Mouse (Mus musculus) neural tube, embryonic 15.5 days (tissue): ENCODE measurements around the gene Eml1. TPM values are rescaled to one million over a fixed set of nuclear protein-coding genes. Genes with fewer than 3 reads are reported as not detected.

Source experiments
- ATAC-seq: fragments of 200-750 bp; cut with Nextera tagmentation; 2 replicates; pipeline ENCODE4 v1.8.0; 2017; ENCODE audit warnings: mild to moderate bottlenecking, moderate TSS enrichment, moderate library complexity; ENCODE audit not compliant: low FRiP score
- H3K27ac ChIP-seq: fragments of 300-500 bp; sonication (generic); replicated peaks from 2 replicates; pipeline ENCODE4 v1.5.1; 2015; ENCODE audit warnings: mild to moderate bottlenecking, inconsistent platforms
- H3K27me3 ChIP-seq: fragments of 300-500 bp; sonication (generic); replicated peaks from 2 replicates; pipeline ENCODE4 v1.6.1; 2015; ENCODE audit warnings: inconsistent platforms
- H3K36me3 ChIP-seq: fragments of 300-500 bp; sonication (generic); 2 replicates; pipeline ENCODE4 v1.6.1; 2015; ENCODE audit warnings: inconsistent platforms
- H3K4me1 ChIP-seq: fragments of 300-500 bp; sonication (generic); 2 replicates; pipeline ENCODE4 v1.6.1; 2015; ENCODE audit warnings: inconsistent platforms
- H3K4me2 ChIP-seq: fragments of 300-500 bp; sonication (generic); 2 replicates; pipeline ENCODE4 v1.6.1; 2015; ENCODE audit warnings: inconsistent platforms, mild to moderate bottlenecking, moderate library complexity
- H3K4me3 ChIP-seq: fragments of 300-500 bp; sonication (generic); replicated peaks from 2 replicates; pipeline ENCODE4 v1.5.1; 2015; ENCODE audit warnings: mild to moderate bottlenecking, inconsistent platforms
- H3K9ac ChIP-seq: fragments of 300-500 bp; sonication (generic); replicated peaks from 2 replicates; pipeline ENCODE4 v1.6.1; 2015; ENCODE audit warnings: mild to moderate bottlenecking, inconsistent platforms
- H3K9me3 ChIP-seq: fragments of 300-500 bp; sonication (generic); replicated peaks from 2 replicates; pipeline ENCODE4 v1.6.1; 2016; ENCODE audit warnings: inconsistent platforms
- WGBS: fragments of 180-500 bp; shearing (Covaris S2); methylation state at CpG from one replicate; pipeline ENCODE4 v1.1.7; 2015; ENCODE audit warnings: mixed read lengths; 5-methylcytosine and 5-hydroxymethylcytosine counted together
- polyA plus RNA-seq: library from polyadenylated mRNA; unstranded; fragments of >200 nt; fragmentation: Nextera tagmentation; extraction: Ambion mirVana; gene quantifications from 2 replicates; pipeline ENCODE4 v1.2.1, GENCODE M21; 2015

The Eml1 gene
- polyA plus RNA-seq, 1 experiment from 2014 or later: 69.0 TPM

DNA sequence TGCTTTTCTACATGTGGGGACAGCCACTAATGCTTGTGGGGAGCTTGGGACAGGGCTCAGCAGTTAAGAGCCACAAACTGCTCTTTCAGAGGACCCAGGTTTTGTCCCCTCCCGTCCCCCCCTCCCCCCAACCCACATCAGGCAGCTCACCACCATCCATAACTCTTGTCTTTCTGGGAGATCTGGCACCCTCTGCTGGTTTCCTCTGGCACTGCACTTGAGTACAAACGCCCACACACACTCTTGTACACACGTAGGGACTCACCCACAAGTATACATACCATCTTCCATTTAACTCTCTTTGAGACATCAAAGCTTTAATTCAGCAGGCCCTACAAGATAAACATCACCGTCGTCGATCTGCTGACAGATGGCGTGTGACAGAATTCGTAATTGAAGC is 158.5 kb downstream of the Eml1 start:
- Histone ChIP-seq H3K36me3 (peaks cover 15% of the 10 kb centered on the region), H3K27ac (no peak overlapping the region), H3K9me3 (no peaks in the 10 kb centered on the region), H3K27me3 (no peaks in the 10 kb centered on the region), H3K4me2 (no peak overlapping the region), H3K4me3 (no peak overlapping the region), H3K9ac (no peak overlapping the region), H3K4me1 (0 out of 2 replicates have a peak, but pooled peaks cover 7% of the 10 kb centered on the region)
- 54% methylated on average over 8 of the region's 8 CpGs for WGBS
- ATAC-seq: no peak

DNA sequence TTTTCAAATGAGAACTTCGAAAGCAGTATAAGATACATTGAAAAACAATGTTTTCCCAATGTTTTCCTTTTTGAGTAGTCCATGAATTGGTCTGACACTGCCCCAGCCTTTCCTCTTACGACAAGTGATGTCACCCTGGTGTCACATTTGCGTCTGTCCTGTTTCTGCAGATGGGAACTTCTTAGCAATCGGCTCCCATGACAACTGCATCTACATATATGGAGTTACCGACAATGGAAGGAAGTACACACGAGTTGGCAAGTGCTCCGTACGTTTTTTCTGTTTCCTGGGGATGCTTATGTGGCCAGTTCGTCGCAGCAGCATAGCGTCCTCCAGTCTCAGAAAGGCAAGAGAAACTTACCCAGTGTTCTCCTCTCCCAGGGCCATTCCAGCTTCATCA is 163.7 kb downstream of the Eml1 start:
- 92% methylated on average over 11 of the region's 11 CpGs for WGBS
- Histone ChIP-seq H3K4me2 (no peak overlapping the region), H3K9me3 (no peaks in the 10 kb centered on the region), H3K4me3 (no peak overlapping the region), H3K27me3 (no peaks in the 10 kb centered on the region), H3K4me1 (0 out of 2 replicates have a peak, but pooled peaks cover 7% of the 10 kb centered on the region), H3K27ac (no peak overlapping the region), H3K9ac (no peak overlapping the region), H3K36me3 (peaks cover 48% of the 10 kb centered on the region)
- ATAC-seq: no peak

DNA sequence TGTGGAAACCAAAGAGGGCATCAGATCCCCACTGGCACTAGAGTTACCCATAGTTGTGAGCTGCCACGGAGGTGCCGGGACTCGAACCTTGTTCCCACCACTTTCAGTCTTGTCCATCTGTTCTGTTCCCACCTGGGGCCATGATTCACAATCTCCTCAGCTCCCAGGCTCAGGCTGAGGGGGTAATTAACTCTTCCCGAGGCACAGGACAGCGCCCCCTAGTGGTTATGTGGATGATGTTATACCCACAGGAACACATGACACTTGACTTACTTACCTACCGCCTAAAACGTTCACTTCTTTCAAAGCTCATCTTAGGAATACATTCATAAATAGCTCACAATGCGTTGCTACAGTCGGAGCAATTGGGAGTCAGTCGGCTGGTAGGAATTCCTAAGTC is 165.7 kb downstream of the Eml1 start:
- H3K4me2 ChIP-seq: no peak overlapping the region
- no peak overlapping the region for H3K4me3 ChIP-seq
- H3K27me3 ChIP-seq: no peaks in the 10 kb centered on the region
- H3K9me3 ChIP-seq: no peaks in the 10 kb centered on the region
- peaks cover 48% of the 10 kb centered on the region for H3K36me3 ChIP-seq
- H3K9ac ChIP-seq: no peak overlapping the region
- H3K27ac ChIP-seq: no peak overlapping the region
- ATAC-seq: no peak
- 75% methylated on average over 10 of the region's 10 CpGs for WGBS
- H3K4me1 ChIP-seq: 0 out of 2 replicates have a peak, but pooled peaks cover 7% of the 10 kb centered on the region

DNA sequence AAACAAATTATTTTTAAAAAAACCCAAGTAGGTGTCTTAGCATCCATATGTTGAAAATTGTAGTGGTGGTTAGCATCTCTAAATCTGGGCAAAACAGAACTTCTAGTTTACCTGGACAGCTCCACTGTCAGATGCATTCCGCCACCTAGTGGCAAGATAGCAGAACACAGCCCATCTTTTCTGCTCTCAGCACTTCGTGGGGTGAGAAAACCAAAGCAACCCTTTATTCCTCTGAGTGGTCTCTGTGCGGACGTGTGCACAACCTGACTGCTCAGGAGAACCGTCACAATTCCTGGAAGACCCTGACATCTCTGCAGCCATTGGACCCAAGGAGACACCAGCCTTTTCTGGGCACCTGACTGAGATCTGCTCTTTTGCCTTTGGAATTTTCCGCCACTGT is 170.3 kb downstream of the Eml1 start:
- no peak overlapping the region for H3K4me3 ChIP-seq
- H3K9me3 ChIP-seq: no peaks in the 10 kb centered on the region
- 33% methylated on average over 6 of the region's 6 CpGs for WGBS
- peaks cover 30% of the 10 kb centered on the region for H3K36me3 ChIP-seq
- no peaks in the 10 kb centered on the region for H3K4me1 ChIP-seq
- no peak overlapping the region for H3K4me2 ChIP-seq
- H3K27ac ChIP-seq: no peak overlapping the region
- ATAC-seq: peak; percentile 41; the same call in 1 of the 2 replicates
- no peak overlapping the region for H3K9ac ChIP-seq
- H3K27me3 ChIP-seq: no peaks in the 10 kb centered on the region

DNA sequence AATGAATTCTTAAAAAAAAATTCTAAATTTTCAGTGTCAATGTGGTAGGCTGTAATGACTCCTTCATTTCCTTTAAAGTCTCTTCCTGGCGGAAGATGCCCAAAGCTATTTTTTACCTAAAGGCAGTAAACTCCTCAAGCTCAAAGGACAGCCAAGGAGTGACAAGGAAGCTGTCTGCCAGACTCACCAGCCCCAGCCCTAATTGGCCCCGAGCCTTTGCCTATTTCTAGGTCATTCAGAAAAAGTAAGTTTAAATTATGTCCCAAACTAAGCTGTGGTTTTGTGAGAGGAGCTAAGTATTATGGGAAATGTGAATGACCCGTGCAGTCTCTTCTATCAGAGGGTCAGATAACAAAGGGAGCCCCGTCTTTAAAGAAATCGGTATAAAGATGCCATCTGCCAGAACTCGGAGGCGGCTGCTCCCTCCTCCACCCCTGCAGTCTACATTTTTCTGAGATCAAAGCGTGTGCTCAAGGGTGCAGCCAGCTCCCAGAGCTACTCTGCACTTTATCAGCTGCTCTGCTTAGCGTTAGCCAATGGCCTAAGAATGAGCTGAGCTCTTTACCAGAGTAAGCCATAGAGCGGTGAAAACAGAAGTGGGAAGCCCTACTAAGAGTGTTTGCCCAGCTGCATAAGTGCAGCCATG is 175.9 kb downstream of the Eml1 start:
- Histone ChIP-seq H3K4me2 (no peak overlapping the region), H3K27ac (no peak overlapping the region; the same call in 1 of the 2 replicates), H3K27me3 (no peaks in the 10 kb centered on the region), H3K4me1 (peaks cover 6% of the 10 kb centered on the region), H3K36me3 (no peaks in the 10 kb centered on the region), H3K9ac (no peak overlapping the region), H3K9me3 (no peaks in the 10 kb centered on the region), H3K4me3 (no peak overlapping the region)
- no peak for ATAC-seq
- WGBS: 8% methylated on average over 10 of the region's 10 CpGs

DNA sequence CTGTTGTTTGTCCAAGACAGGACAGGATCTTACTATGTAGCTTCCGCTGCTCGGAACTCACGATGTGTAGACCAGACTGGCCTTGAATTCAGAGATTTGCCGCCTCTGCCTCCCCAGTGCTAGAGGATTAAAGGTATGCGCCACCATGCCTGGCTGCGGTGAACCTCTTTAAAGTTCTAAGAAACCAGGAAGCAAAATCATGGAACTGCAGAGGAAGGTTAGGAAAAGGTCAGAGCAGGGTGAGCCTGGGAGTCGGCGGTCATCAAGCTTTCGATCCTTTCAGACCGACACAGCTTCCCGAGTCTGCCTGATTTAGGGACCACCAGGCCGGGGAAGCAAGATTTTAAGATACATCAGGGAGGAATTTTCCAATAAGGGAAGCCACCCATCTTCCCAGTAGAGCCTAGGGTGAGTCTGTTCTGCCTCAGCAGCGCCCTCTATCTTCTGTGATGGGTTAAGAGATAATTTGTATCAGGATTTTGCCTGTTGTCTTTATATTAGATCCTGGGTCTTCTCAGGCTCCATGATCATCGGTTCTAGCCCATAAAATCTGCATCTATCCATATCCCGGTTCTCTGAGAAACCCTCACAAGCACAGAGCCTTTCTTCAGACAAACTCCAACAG is 176.6 kb downstream of the Eml1 start:
- Histone ChIP-seq H3K36me3 (no peaks in the 10 kb centered on the region), H3K4me3 (no peak overlapping the region), H3K4me2 (no peak overlapping the region), H3K4me1 (peaks cover 6% of the 10 kb centered on the region), H3K27me3 (no peaks in the 10 kb centered on the region), H3K9me3 (no peaks in the 10 kb centered on the region), H3K27ac (no peak overlapping the region; the same call in 1 of the 2 replicates), H3K9ac (no peak overlapping the region)
- ATAC-seq: no peak
- 59% methylated on average over 15 of the region's 15 CpGs for WGBS

DNA sequence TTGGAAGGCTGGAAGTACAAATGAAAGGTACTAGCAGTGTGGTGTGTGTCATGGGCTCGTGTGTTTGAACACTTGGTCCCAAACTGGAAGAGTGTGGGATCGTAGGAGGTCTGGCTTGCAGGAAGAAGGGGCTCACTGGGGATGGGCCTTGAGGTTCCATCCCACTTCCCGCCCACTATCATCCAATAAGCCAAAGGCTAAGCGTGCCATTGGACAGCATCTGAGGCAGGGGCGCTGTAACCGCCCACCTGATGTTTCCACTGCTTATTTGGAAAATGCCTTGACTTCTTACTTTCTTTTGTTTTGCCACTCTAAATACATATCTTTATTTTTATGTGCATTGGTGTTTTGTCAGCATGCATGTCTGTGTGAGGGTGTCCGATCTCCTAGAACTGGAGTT is 181.0 kb downstream of the Eml1 start:
- Histone ChIP-seq H3K4me3 (no peak overlapping the region), H3K9ac (no peak overlapping the region), H3K36me3 (no peaks in the 10 kb centered on the region), H3K4me2 (no peak overlapping the region), H3K9me3 (no peaks in the 10 kb centered on the region), H3K27ac (no peak overlapping the region), H3K4me1 (peaks cover 19% of the 10 kb centered on the region), H3K27me3 (no peaks in the 10 kb centered on the region)
- 85% methylated on average over 7 of the region's 7 CpGs for WGBS
- no peak for ATAC-seq

DNA sequence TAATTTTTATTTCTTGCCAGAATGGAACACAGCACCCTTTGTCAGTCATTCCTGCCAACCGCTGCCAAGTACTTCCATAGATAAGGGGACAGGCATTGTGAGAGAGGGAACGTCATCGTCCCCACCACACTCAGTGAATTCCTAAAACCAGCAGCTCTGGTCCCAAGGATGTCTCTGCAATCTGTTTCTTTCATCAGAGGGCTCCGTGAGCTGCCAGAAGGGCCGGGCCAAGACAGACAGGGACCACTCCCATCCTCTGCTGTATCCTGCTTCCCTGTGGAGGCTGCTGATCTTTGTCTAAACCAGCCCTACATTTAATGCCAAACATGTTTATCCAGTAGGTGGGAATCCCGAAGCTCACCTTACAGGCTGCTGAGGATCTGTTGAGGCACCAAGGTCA is 182.3 kb downstream of the Eml1 start:
- Histone ChIP-seq H3K9me3 (no peaks in the 10 kb centered on the region), H3K4me3 (no peak overlapping the region), H3K9ac (no peak overlapping the region), H3K27ac (no peak overlapping the region; the same call in 1 of the 2 replicates), H3K4me1 (peaks cover 29% of the 10 kb centered on the region), H3K36me3 (no peaks in the 10 kb centered on the region), H3K4me2 (no peak overlapping the region), H3K27me3 (no peaks in the 10 kb centered on the region)
- no peak for ATAC-seq
- WGBS: 55% methylated on average over 6 of the region's 6 CpGs

DNA sequence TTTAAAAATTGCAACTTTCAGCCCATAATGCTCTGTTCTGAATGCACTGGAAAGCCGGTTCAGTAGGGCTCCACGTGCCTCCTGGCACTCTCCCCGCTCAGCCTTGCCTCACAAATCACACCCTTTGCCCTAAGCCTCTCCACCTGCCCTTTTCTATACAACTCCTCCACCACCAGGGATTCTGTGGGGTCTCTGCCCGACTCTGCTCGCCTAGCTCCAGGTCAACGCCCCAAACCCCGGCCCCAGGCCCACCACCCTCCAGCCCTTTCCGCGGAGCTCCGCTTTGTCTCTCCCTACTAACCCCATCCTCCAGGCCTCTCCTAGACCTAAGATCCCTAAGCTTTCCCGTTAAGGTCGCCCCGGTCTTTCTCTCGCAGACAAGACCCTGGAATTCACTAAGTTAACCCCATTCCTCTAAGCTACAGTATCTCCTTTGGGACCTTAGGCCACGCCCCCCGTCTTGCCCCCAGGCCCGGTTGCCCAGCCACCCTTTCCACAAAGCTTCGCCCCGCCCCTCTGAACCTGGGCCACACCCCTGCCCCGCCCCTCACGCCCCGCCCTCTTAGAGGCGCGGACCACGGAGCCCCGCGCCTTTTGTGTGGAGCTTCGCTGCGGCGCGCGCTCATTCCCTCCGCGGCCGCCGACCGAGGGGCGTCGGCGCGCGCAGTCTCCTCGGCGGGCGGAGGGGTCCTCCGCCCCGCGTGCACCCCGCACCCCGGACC is 183.5 kb downstream of the Eml1 start, which contains the start of gene Evl:
Gene Evl (plus strand): TSS at position 601 of the 722 bp plus-strand sequence.
- 1% methylated on average over 49 of the region's 50 CpGs for WGBS
- Histone ChIP-seq H3K27ac (peak within 1 kb of the TSS; percentile 94), H3K4me1 (peaks cover 41% of the 10 kb centered on the region), H3K36me3 (no peaks in the 10 kb centered on the region), H3K9ac (peak within 1 kb of the TSS; percentile 99), H3K9me3 (no peaks in the 10 kb centered on the region), H3K4me2 (peak within 1 kb of the TSS; percentile 85), H3K4me3 (peak within 1 kb of the TSS; percentile 81), H3K27me3 (no peaks in the 10 kb centered on the region)
- peak; percentile 91 for ATAC-seq

DNA sequence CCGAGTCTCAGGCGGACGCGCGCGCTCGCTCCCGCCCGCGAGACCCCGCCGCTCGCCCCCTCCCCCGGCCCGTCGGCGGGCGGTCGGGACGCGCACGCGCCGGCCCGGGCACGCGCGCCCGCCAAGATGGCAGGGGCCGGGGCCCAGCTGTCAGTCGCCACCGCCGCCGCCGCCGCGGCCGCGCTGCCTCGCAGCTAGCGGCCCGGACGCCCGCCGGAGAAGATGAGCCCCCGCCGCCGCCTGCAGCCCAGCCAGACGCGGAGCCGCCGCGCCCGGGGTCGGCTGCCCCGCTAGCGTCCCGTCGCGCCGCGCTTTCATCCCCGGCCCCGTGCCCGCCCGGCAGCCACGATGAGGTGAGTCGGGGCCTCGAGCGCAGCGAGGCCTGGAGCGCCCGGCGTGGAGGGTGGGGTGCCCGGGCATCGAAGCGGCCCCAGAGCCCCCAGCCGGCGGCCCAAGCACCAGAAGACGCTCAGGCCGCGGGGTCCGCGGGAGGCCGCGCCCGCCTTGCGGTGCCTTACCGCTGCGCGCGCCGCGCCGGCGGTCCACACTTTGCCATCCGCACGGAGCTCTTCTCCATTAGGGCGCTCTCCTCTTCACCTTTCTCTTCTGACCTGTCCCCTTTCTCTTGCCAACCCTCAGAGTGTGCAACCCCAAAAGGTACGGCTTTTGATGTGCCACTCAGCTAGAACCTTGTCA is 184.3 kb downstream of the Eml1 start:
- H3K36me3 ChIP-seq: no peaks in the 10 kb centered on the region
- H3K4me2 ChIP-seq: peak overlapping the region; percentile 85
- peak overlapping the region; percentile 94 for H3K27ac ChIP-seq
- no peaks in the 10 kb centered on the region for H3K9me3 ChIP-seq
- WGBS: under 1% methylated on average over 78 of the region's 100 CpGs
- peaks cover 46% of the 10 kb centered on the region for H3K4me1 ChIP-seq
- H3K4me3 ChIP-seq: peak overlapping the region; percentile 81
- peak; percentile 48 for ATAC-seq
- H3K27me3 ChIP-seq: no peaks in the 10 kb centered on the region
- peak overlapping the region; percentile 99 for H3K9ac ChIP-seq

DNA sequence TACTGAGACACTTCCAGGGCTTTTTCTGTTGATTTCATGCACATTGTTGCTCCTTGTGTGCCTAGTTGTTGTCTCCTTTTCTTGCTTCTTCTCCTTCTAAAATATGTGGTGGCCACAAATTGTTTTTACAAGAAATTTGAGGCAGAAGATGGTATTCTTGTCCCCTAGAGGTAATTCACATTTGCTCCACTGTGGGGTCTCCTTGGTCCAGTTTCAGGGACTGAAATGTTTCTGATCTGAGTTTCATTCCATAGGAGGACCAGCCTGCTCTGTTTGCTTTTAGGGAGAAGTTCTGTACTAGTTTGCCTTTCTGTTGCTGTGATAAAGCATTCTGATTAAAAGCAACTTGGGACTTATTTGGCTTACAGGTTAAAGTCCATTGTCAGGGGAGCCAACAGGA is 187.4 kb downstream of the Eml1 start:
- Histone ChIP-seq H3K27me3 (no peaks in the 10 kb centered on the region), H3K36me3 (no peaks in the 10 kb centered on the region), H3K9me3 (no peaks in the 10 kb centered on the region), H3K4me3 (no peak overlapping the region), H3K9ac (no peak overlapping the region), H3K27ac (no peak overlapping the region), H3K4me2 (peak overlapping the region; percentile 85; the same call in 1 of the 2 replicates), H3K4me1 (peaks cover 59% of the 10 kb centered on the region)
- no peak for ATAC-seq
